Mouse (Mus musculus) heart, embryonic 11.5 days (tissue): ENCODE data around the gene Fam186b. TPM values are rescaled to one million over a fixed set of nuclear protein-coding genes. Genes with fewer than 3 reads are reported as not detected.

Experiments used
- ATAC-seq: fragments of 200-750 bp; cut with Nextera tagmentation; replicated peaks from 2 replicates; pipeline ENCODE4 v1.8.0; 2017; ENCODE audit warnings: moderate library complexity; ENCODE audit not compliant: insufficient number of reproducible peaks, low FRiP score, low TSS enrichment
- H3K27ac ChIP-seq: fragments of 300-500 bp; sonication (generic); 2 replicates; pipeline ENCODE4 v1.5.1; 2014; ENCODE audit warnings: mild to moderate bottlenecking, low read depth, low read length
- H3K27me3 ChIP-seq: fragments of 300-500 bp; sonication (generic); 2 replicates; pipeline ENCODE4 v1.6.1; 2014; ENCODE audit warnings: mild to moderate bottlenecking, low read length, mixed read lengths; ENCODE audit not compliant: control insufficient read depth, insufficient read depth
- H3K36me3 ChIP-seq: fragments of 300-500 bp; sonication (generic); 2 replicates; pipeline ENCODE4 v1.6.1; 2014; ENCODE audit warnings: mild to moderate bottlenecking, low read length, moderate library complexity, mixed read lengths; ENCODE audit not compliant: control insufficient read depth, insufficient read depth
- H3K4me1 ChIP-seq: fragments of 300-500 bp; sonication (generic); 2 replicates; pipeline ENCODE4 v1.6.1; 2014; ENCODE audit warnings: low read length; ENCODE audit not compliant: control insufficient read depth, insufficient read depth
- H3K4me2 ChIP-seq: fragments of 300-500 bp; sonication (generic); 2 replicates; pipeline ENCODE4 v1.6.1; 2014; ENCODE audit warnings: mild to moderate bottlenecking, moderate library complexity
- H3K4me3 ChIP-seq: fragments of 300-500 bp; sonication (generic); 2 replicates; pipeline ENCODE4 v1.5.1; 2014; ENCODE audit warnings: low read depth, low read length
- H3K9ac ChIP-seq: fragments of 300-500 bp; sonication (generic); 2 replicates; pipeline ENCODE4 v1.6.1; 2014; ENCODE audit warnings: mild to moderate bottlenecking, low read depth, low read length, moderate library complexity
- H3K9me3 ChIP-seq: fragments of 300-500 bp; sonication (generic); replicated peaks from 2 replicates; pipeline ENCODE4 v1.6.1; 2016; ENCODE audit warnings: low read length; ENCODE audit not compliant: control insufficient read depth
- WGBS: fragments of 180-500 bp; shearing (Covaris S2); extraction: QIAGEN DNeasy Blood & Tissue Kit; methylation state at CpG from one replicate; pipeline ENCODE4 v1.1.7; 2014; ENCODE audit not compliant: insufficient replicate concordance; 5-methylcytosine and 5-hydroxymethylcytosine counted together
- polyA plus RNA-seq: library from polyadenylated mRNA; unstranded; fragments of >200 nt; fragmentation: Nextera tagmentation; extraction: Ambion mirVana; gene quantifications from 2 replicates; pipeline ENCODE4 v1.2.1, GENCODE M21; 2014

Gene Fam186b
- polyA plus RNA-seq, 1 experiment from 2014 or later: 0.17 TPM

GRCm38 (mm10) chr15:99238006-99238405 is 57.7 kb downstream of the Fam186b start:
- Histone ChIP-seq H3K4me2 (no peak overlapping the region), H3K9me3 (no peaks in the 10 kb centered on the region), H3K27ac (no peak overlapping the region), H3K27me3 (peaks cover 8% of the 10 kb centered on the region), H3K4me3 (no peak overlapping the region), H3K36me3 (peaks cover 5% of the 10 kb centered on the region), H3K4me1 (peaks cover 4% of the 10 kb centered on the region; the same call in 1 of the 2 replicates), H3K9ac (no peak overlapping the region)
- WGBS: 54% methylated on average over 11 of the region's 11 CpGs
- no peak for ATAC-seq

- peaks cover 4% of the 10 kb centered on the region; the same call in 1 of the 2 replicates for H3K4me1 ChIP-seq
- H3K9ac ChIP-seq: no peak overlapping the region
- WGBS: 51% methylated on average over 12 of the region's 12 CpGs
- H3K27me3 ChIP-seq: peaks cover 34% of the 10 kb centered on the region
- ATAC-seq: no peak
- H3K36me3 ChIP-seq: no peaks in the 10 kb centered on the region
- H3K4me2 ChIP-seq: no peak overlapping the region
- H3K4me3 ChIP-seq: no peak overlapping the region
- no peak overlapping the region for H3K27ac ChIP-seq
- H3K9me3 ChIP-seq: no peaks in the 10 kb centered on the region
These were observed 61.2 kb downstream of the Fam186b start for GRCm38 (mm10) chr15:99234326-99235010.

- WGBS: 63% methylated on average over 17 of the region's 17 CpGs
- Histone ChIP-seq H3K9ac (no peak overlapping the region), H3K27me3 (peaks cover 41% of the 10 kb centered on the region), H3K27ac (no peak overlapping the region), H3K9me3 (no peaks in the 10 kb centered on the region), H3K36me3 (no peaks in the 10 kb centered on the region), H3K4me3 (no peak overlapping the region), H3K4me2 (no peak overlapping the region), H3K4me1 (peaks cover 4% of the 10 kb centered on the region; the same call in 1 of the 2 replicates)
- no peak for ATAC-seq
These were observed 62.0 kb downstream of the Fam186b start for GRCm38 (mm10) chr15:99233719-99234118.

GRCm38 (mm10) chr15:99231998-99232397 is 63.7 kb downstream of the Fam186b start:
- Histone ChIP-seq H3K4me1 (peaks cover 4% of the 10 kb centered on the region; the same call in 1 of the 2 replicates), H3K36me3 (no peaks in the 10 kb centered on the region), H3K9me3 (no peaks in the 10 kb centered on the region), H3K4me2 (no peak overlapping the region), H3K27me3 (peaks cover 56% of the 10 kb centered on the region), H3K4me3 (no peak overlapping the region), H3K27ac (no peak overlapping the region), H3K9ac (no peak overlapping the region)
- 74% methylated on average over 10 of the region's 10 CpGs for WGBS
- ATAC-seq: no peak

- no peak for ATAC-seq
- H3K4me3 ChIP-seq: no peak overlapping the region
- no peaks in the 10 kb centered on the region for H3K36me3 ChIP-seq
- no peak overlapping the region for H3K4me2 ChIP-seq
- H3K9me3 ChIP-seq: no peaks in the 10 kb centered on the region
- no peak overlapping the region for H3K27ac ChIP-seq
- peaks cover 28% of the 10 kb centered on the region for H3K4me1 ChIP-seq
- WGBS: 23% methylated on average over 14 of the region's 14 CpGs
- peaks cover 93% of the 10 kb centered on the region for H3K27me3 ChIP-seq
- no peak overlapping the region for H3K9ac ChIP-seq
These were observed 69.6 kb downstream of the Fam186b start for GRCm38 (mm10) chr15:99226090-99226489.

GRCm38 (mm10) chr15:99225081-99225810 is 70.4 kb downstream of the Fam186b start:
- no peak overlapping the region for H3K9ac ChIP-seq

GRCm38 (mm10) chr15:99224208-99224911 is 71.3 kb downstream of the Fam186b start, which contains the start of gene Kcnh3:
Gene Kcnh3 (plus strand): TSS chr15:99224861.
- 0 out of 2 replicates have a peak, but pooled peaks have one; percentile 46 for ATAC-seq
- WGBS: under 1% methylated on average over 57 of the region's 66 CpGs
- no peak within 1 kb of the TSS for H3K27ac ChIP-seq

More at GRCm38 (mm10) chr15:99225081-99225810, 70.4 kb downstream of the Fam186b start:
- Histone ChIP-seq H3K36me3 (no peaks in the 10 kb centered on the region), H3K4me1 (peaks cover 28% of the 10 kb centered on the region), H3K4me3 (peak overlapping the region; percentile 43), H3K4me2 (peak overlapping the region; percentile 90), H3K27me3 (peaks cover 93% of the 10 kb centered on the region), H3K9me3 (no peaks in the 10 kb centered on the region), H3K27ac (no peak overlapping the region)
- 2% methylated on average over 22 of the region's 22 CpGs for WGBS
- no peak for ATAC-seq

GRCm38 (mm10) chr15:99223585-99224207 is 72.0 kb downstream of the Fam186b start:
- H3K4me1 ChIP-seq: peaks cover 28% of the 10 kb centered on the region
- no peaks in the 10 kb centered on the region for H3K36me3 ChIP-seq
- peaks cover 88% of the 10 kb centered on the region for H3K27me3 ChIP-seq
- ATAC-seq: 0 out of 2 replicates have a peak, but pooled peaks have one; percentile 10
- peak overlapping the region; percentile 43 for H3K4me3 ChIP-seq
- no peaks in the 10 kb centered on the region for H3K9me3 ChIP-seq
- H3K9ac ChIP-seq: peak overlapping the region; percentile 62
- H3K27ac ChIP-seq: no peak overlapping the region
- peak overlapping the region; percentile 90 for H3K4me2 ChIP-seq
- WGBS: under 1% methylated on average over 45 of the region's 46 CpGs

More at GRCm38 (mm10) chr15:99224208-99224911, 71.3 kb downstream of the Fam186b start, which contains the start of gene Kcnh3:
- no peaks in the 10 kb centered on the region for H3K36me3 ChIP-seq
- peak within 1 kb of the TSS; percentile 90 for H3K4me2 ChIP-seq
- H3K9me3 ChIP-seq: no peaks in the 10 kb centered on the region
- peaks cover 28% of the 10 kb centered on the region for H3K4me1 ChIP-seq
- H3K27me3 ChIP-seq: peaks cover 94% of the 10 kb centered on the region
- H3K4me3 ChIP-seq: peak within 1 kb of the TSS; percentile 43
- peak within 1 kb of the TSS; percentile 62 for H3K9ac ChIP-seq
